ENCODE assay signal across 19 mouse cellular contexts in the genomic region with DNA sequence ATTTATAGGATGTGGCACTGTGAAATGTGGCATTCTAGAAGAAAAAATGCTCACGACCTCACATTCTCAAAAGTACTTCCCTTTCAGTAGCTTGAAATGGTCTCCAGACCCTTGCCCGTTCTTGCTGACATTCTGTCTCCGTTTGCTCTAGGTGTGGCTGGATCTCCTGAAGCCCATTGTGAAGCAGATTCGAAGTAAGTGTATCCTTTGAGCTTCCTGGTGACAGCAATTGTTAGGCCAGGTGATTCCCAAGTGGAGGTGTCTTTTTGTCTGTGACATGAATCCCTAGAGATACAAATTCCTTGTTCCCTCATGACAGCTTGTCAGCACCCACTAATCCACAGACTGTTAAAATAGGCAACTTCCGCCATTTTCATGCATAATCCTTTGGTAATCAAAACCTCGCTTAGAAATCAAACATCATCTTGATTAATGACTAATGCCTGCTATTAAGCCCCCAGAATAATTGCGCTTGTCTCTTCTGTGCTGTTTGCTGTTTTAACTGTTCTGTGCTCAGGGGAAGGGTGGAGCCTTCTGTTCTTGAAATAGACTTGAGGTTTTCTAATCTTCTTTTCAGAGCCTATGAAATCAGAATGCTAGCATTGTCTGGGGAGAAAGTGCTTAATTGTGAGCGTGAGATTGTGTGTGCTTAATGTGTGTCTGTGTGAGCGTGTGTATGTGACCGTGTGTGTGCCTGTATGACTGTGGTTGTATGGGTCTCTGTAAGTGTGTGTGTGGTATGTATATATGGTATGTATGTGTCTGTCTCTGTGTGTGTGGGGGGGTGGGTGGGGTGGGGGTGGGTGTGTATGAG.
A peak's percentile ranks its signal among the peaks of the same experiment; 100 is the strongest.
DNase-seq lines count a peak whose midpoint lies in the region; ATAC-seq and TF ChIP-seq lines count a peak whose summit lies in the region.
"Had no signal": no experiment of that assay in that cellular context is flagged by ENCODE, and none has a peak within 500 bp of the region (broad histone marks: within the 10 kb centered on the region; RNA-seq: fewer than 3 reads in every experiment).

No protein-coding gene starts in this region.

- no peak for TF ChIP-seq CTCF in left cerebral cortex, adult 2 months (IDR thresholded peaks at IDR 0.05)

- no peaks in the 10 kb centered on the region for H3K27me3 ChIP-seq in embryonic facial prominence, embryonic 11.5 days (ENCODE audit: control insufficient read depth, insufficient read depth, low read length)
- H3K27me3 ChIP-seq in embryonic facial prominence, embryonic 10.5 days (replicated peaks; ENCODE audit: low read depth, poor library complexity, severe bottlenecking): no peaks in the 10 kb centered on the region
- no peaks in the 10 kb centered on the region for H3K27me3 ChIP-seq in embryonic facial prominence, embryonic 12.5 days
- no peaks in the 10 kb centered on the region for H3K27me3 ChIP-seq in midbrain, embryonic 16.5 days (ENCODE audit: control insufficient read depth, insufficient read depth, low read depth, low read length)
- H3K27me3 ChIP-seq: liver, embryonic 12.5 days; lung, embryonic 15.5 days had no signal

- WGBS in embryonic facial prominence, embryonic 11.5 days: 81% methylated on average over 10 of the region's 10 CpGs
- WGBS in embryonic facial prominence, embryonic 10.5 days: 90% methylated on average over 10 of the region's 10 CpGs
- 80% methylated on average over 10 of the region's 10 CpGs for WGBS in embryonic facial prominence, embryonic 12.5 days
- WGBS in midbrain, embryonic 16.5 days: 68% methylated on average over 10 of the region's 10 CpGs

- H3K4me1 ChIP-seq in embryonic facial prominence, embryonic 11.5 days (ENCODE audit: control insufficient read depth, insufficient read depth, low read length): no peaks in the 10 kb centered on the region
- H3K4me1 ChIP-seq in embryonic facial prominence, embryonic 10.5 days: peaks cover 3% of the 10 kb centered on the region; the same call in 1 of the 2 replicates
- 0 out of 2 replicates have a peak, but pooled peaks cover 13% of the 10 kb centered on the region for H3K4me1 ChIP-seq in embryonic facial prominence, embryonic 12.5 days
- H3K4me1 ChIP-seq in midbrain, embryonic 16.5 days (ENCODE audit: control insufficient read depth, insufficient read depth, low read length): peaks cover 14% of the 10 kb centered on the region
- H3K4me1 ChIP-seq: limb, embryonic 10.5 days; liver, embryonic 12.5 days had no signal

- no peak overlapping the region for H3K4me2 ChIP-seq in embryonic facial prominence, embryonic 11.5 days (ENCODE audit: low read depth, low read length)
- no peak overlapping the region for H3K4me2 ChIP-seq in embryonic facial prominence, embryonic 12.5 days (replicated peaks)
- H3K4me2 ChIP-seq in midbrain, embryonic 16.5 days (ENCODE audit: low read length): no peak overlapping the region
- H3K4me2 ChIP-seq: liver, embryonic 12.5 days; lung, embryonic 15.5 days had no signal

- H3K9ac ChIP-seq in embryonic facial prominence, embryonic 11.5 days (replicated peaks; ENCODE audit: low read length): no peak overlapping the region
- H3K9ac ChIP-seq in embryonic facial prominence, embryonic 12.5 days: no peak overlapping the region
- no peak overlapping the region for H3K9ac ChIP-seq in midbrain, embryonic 16.5 days (ENCODE audit: low read depth, low read length)
- H3K9ac ChIP-seq: liver, embryonic 12.5 days; lung, embryonic 15.5 days had no signal

- no peak for DNase-seq in embryonic facial prominence, embryonic 11.5 days (ENCODE audit: low spot score)
- DNase-seq in embryonic facial prominence, embryonic 10.5 days (ENCODE audit: low spot score): no peak
- no peak for DNase-seq in left cerebral cortex, adult 2 months (ENCODE audit: extremely low spot score in 1 of 2, low spot score in 2 of 2)
- no peak for DNase-seq in left cerebral cortex, adult 11 months (ENCODE audit: low spot score)
- DNase-seq in layer of hippocampus, postnatal 10 days (ENCODE audit: low spot score in 2 of 2): no peak
- DNase-seq in thymus, postnatal 10 days (ENCODE audit: low spot score in 2 of 2): no peak
- DNase-seq: cerebellum, adult 9-11 months; embryo, embryonic 11 days; heart, postnatal 10 days; right cerebral cortex, adult 18-20 months had no signal

- H3K9me3 ChIP-seq in embryonic facial prominence, embryonic 11.5 days (replicated peaks; ENCODE audit: control insufficient read depth, low read length): no peaks in the 10 kb centered on the region
- H3K9me3 ChIP-seq in embryonic facial prominence, embryonic 10.5 days: peaks cover 8% of the 10 kb centered on the region; the same call in 1 of the 2 replicates
- no peaks in the 10 kb centered on the region for H3K9me3 ChIP-seq in embryonic facial prominence, embryonic 12.5 days
- no peaks in the 10 kb centered on the region for H3K9me3 ChIP-seq in midbrain, embryonic 16.5 days (replicated peaks; ENCODE audit: control insufficient read depth, low read length, poor library complexity, severe bottlenecking)
- H3K9me3 ChIP-seq: heart, embryonic 10.5 days; limb, embryonic 10.5 days; liver, embryonic 12.5 days; lung, embryonic 15.5 days had no signal

- no peak overlapping the region for H3K27ac ChIP-seq in embryonic facial prominence, embryonic 11.5 days (replicated peaks; ENCODE audit: low read depth, low read length)
- no peak overlapping the region for H3K27ac ChIP-seq in embryonic facial prominence, embryonic 10.5 days (replicated peaks)
- peak overlapping the region; percentile 4 for H3K27ac ChIP-seq in left cerebral cortex, adult 2 months
- H3K27ac ChIP-seq in embryonic facial prominence, embryonic 12.5 days: 0 out of 2 replicates have a peak overlapping the region, but pooled peaks have one; percentile 17
- peak overlapping the region; percentile 50; the same call in 1 of the 2 replicates for H3K27ac ChIP-seq in midbrain, embryonic 16.5 days (ENCODE audit: low read length)
- H3K27ac ChIP-seq: heart, embryonic 10.5 days; limb, embryonic 10.5 days; liver, embryonic 12.5 days; lung, embryonic 15.5 days had no signal

- ATAC-seq in embryonic facial prominence, embryonic 11.5 days (replicated peaks; ENCODE audit: insufficient number of reproducible peaks, low FRiP score, low TSS enrichment, low read depth): peak; percentile 47; the same call in 1 of the 2 replicates
- ATAC-seq in embryonic facial prominence, embryonic 12.5 days (ENCODE audit: insufficient number of reproducible peaks, insufficient read depth, low FRiP score, low TSS enrichment): no peak
- ATAC-seq in midbrain, embryonic 16.5 days: peak; percentile 34
- ATAC-seq: CD4-positive, CD25-positive, alpha-beta regulatory T cell, adult 4 months; inflammation-experienced regulatory T-cells, adult 6 months; liver, embryonic 12.5 days had no signal

- intact Hi-C loops in left cerebral cortex, adult 2 months (cut with DNase I): loop anchor here (1.0 to 5.0 kb wide), 2 partner anchors 184 to 387 kb away; a partner anchor contains a TSS

- peaks cover 10% of the 10 kb centered on the region for H3K36me3 ChIP-seq in embryonic facial prominence, embryonic 11.5 days (replicated peaks; ENCODE audit: control insufficient read depth, insufficient read depth, low read depth, low read length)
- peaks cover 40% of the 10 kb centered on the region for H3K36me3 ChIP-seq in embryonic facial prominence, embryonic 10.5 days (replicated peaks)
- H3K36me3 ChIP-seq in embryonic facial prominence, embryonic 12.5 days: peaks cover 33% of the 10 kb centered on the region
- H3K36me3 ChIP-seq in midbrain, embryonic 16.5 days (ENCODE audit: control insufficient read depth, insufficient read depth, low read length): peaks cover 2% of the 10 kb centered on the region

- H3K4me3 ChIP-seq in embryonic facial prominence, embryonic 11.5 days (ENCODE audit: low read depth, low read length): no peak overlapping the region
- H3K4me3 ChIP-seq in embryonic facial prominence, embryonic 10.5 days: no peak overlapping the region
- H3K4me3 ChIP-seq in left cerebral cortex, adult 2 months: no peak overlapping the region
- no peak overlapping the region for H3K4me3 ChIP-seq in embryonic facial prominence, embryonic 12.5 days
- no peak overlapping the region for H3K4me3 ChIP-seq in midbrain, embryonic 16.5 days (ENCODE audit: low read depth, low read length)
- H3K4me3 ChIP-seq: erythroblast, embryonic 14.5 days; heart, embryonic 10.5 days; limb, embryonic 10.5 days; liver, embryonic 12.5 days; lung, embryonic 15.5 days had no signal

Comparison
In these comparisons a context has a peak if more than half of its experiments do, and no peak if none do; other contexts are left out.
1. H3K27ac ChIP-seq: peak in left cerebral cortex, adult 2 months (single experiment), embryonic facial prominence, embryonic 12.5 days (single experiment) and midbrain, embryonic 16.5 days (single experiment); none in embryonic facial prominence, embryonic 11.5 days (single experiment) and embryonic facial prominence, embryonic 10.5 days (single experiment).